Mouse (Mus musculus): ENCODE data around the gene Tab1. TPM values are rescaled to one million over a fixed set of nuclear protein-coding genes. Genes with fewer than 3 reads are reported as not detected.

Tab1 gene
- total and polyA plus RNA-seq, 2 experiments from 2014 or later = 23.6 to 43.5 TPM

- peaks cover 65% of the 10 kb centered on the region for H3K36me3 ChIP-seq (ENCODE audit: insufficient read depth, low read length)
- H3K27me3 ChIP-seq (ENCODE audit: insufficient read depth, low read length) = no peaks in the 10 kb centered on the region
- H3K4me1 ChIP-seq (ENCODE audit: insufficient read depth, low read length) = no peaks in the 10 kb centered on the region
- no peak overlapping the region for H3K4me3 ChIP-seq (ENCODE audit: low read depth, low read length)
- no peak for DNase-seq (ENCODE audit: low spot score)
- ATAC-seq (ENCODE audit: low FRiP score) = no peak
- TF ChIP-seq CTCF (IDR thresholded peaks at IDR 0.05) = no peak
- H3K27ac ChIP-seq (ENCODE audit: low read depth, low read length) = no peak overlapping the region
- no peaks in the 10 kb centered on the region for H3K9me3 ChIP-seq (ENCODE audit: low read length)
- no peak overlapping the region for H3K4me2 ChIP-seq (ENCODE audit: low read depth, low read length, poor library complexity, severe bottlenecking)
- WGBS = 48% methylated on average over 8 of the region's 8 CpGs
- H3K9ac ChIP-seq (replicated peaks; ENCODE audit: low read length, poor library complexity, severe bottlenecking) = no peak overlapping the region
These were observed 26.5 kb downstream of the Tab1 start for GRCm38 (mm10) chr15:80159286-80159901.

DNA sequence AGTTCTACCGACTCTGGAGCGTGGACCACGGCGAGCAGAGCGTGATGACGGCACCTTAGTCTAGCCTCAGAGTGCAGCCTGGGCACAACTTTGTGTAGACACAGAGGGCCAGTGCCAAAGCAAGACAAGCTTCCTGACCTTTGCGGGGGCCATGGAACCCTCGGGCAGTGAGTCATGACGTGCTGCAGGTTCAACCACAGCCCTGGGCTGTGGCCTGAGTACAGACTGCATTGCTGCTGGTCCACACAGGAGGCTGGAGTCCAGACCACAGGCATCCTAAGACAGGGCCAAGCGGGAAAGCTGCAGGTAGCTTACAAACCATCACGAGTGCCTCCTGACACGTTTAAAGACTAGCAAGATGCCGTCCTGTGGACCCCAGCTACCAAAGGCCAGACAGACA, 27.3 kb downstream of the Tab1 start:
- no peak for DNase-seq (ENCODE audit: low spot score)
- H3K9ac ChIP-seq (replicated peaks; ENCODE audit: low read length, poor library complexity, severe bottlenecking) = no peak overlapping the region
- no peak overlapping the region for H3K4me2 ChIP-seq (ENCODE audit: low read depth, low read length, poor library complexity, severe bottlenecking)
- H3K4me1 ChIP-seq (ENCODE audit: insufficient read depth, low read length) = no peaks in the 10 kb centered on the region
- no peak for TF ChIP-seq CTCF (IDR thresholded peaks at IDR 0.05)
- ATAC-seq (ENCODE audit: low FRiP score) = no peak
- 84% methylated on average over 13 of the region's 13 CpGs for WGBS
- H3K27ac ChIP-seq (ENCODE audit: low read depth, low read length) = no peak overlapping the region
- no peaks in the 10 kb centered on the region for H3K9me3 ChIP-seq (ENCODE audit: low read length)
- peaks cover 59% of the 10 kb centered on the region for H3K36me3 ChIP-seq (ENCODE audit: insufficient read depth, low read length)
- no peaks in the 10 kb centered on the region for H3K27me3 ChIP-seq (ENCODE audit: insufficient read depth, low read length)
- H3K4me3 ChIP-seq (ENCODE audit: low read depth, low read length) = no peak overlapping the region

- no peak overlapping the region for H3K4me2 ChIP-seq (ENCODE audit: low read depth, low read length, poor library complexity, severe bottlenecking)
- H3K27me3 ChIP-seq (ENCODE audit: insufficient read depth, low read length) = no peaks in the 10 kb centered on the region
- WGBS = 82% methylated on average over 4 of the region's 4 CpGs
- no peaks in the 10 kb centered on the region for H3K4me1 ChIP-seq (ENCODE audit: insufficient read depth, low read length)
- DNase-seq (ENCODE audit: low spot score) (peak; percentile 14), ATAC-seq (ENCODE audit: low FRiP score) (no peak)
- peaks cover 54% of the 10 kb centered on the region for H3K36me3 ChIP-seq (ENCODE audit: insufficient read depth, low read length)
- H3K9ac ChIP-seq (replicated peaks; ENCODE audit: low read length, poor library complexity, severe bottlenecking) = no peak overlapping the region
- no peak for TF ChIP-seq CTCF (IDR thresholded peaks at IDR 0.05)
- H3K4me3 ChIP-seq (ENCODE audit: low read depth, low read length) = no peak overlapping the region
- H3K9me3 ChIP-seq (ENCODE audit: low read length) = no peaks in the 10 kb centered on the region
- no peak overlapping the region for H3K27ac ChIP-seq (ENCODE audit: low read depth, low read length)
These were observed 27.8 kb downstream of the Tab1 start for GRCm38 (mm10) chr15:80160726-80161125.

DNA sequence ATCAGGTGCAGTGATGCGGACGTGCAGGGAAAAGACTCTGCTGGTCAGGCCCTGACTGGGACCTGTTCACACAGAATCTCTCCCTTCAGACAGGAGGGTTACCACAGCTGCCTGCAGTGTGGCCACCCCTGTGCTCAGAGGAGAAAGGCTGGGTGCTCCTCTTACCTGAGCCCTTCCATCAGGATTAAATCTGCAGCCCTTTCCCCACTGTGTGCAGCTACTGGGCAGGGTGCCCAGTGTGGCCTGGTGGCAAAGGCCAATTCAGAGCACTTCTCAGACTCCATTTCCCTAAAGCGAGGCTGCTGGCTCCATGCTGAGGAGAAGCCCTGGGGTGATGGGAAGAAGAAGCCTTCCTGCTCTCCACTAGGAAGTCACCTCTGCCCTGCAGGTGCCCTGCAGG, 28.3 kb downstream of the Tab1 start:
- 88% methylated on average over 3 of the region's 3 CpGs for WGBS
- DNase-seq (ENCODE audit: low spot score) = no peak
- Histone ChIP-seq H3K27ac (ENCODE audit: low read depth, low read length) (no peak overlapping the region), H3K4me2 (ENCODE audit: low read depth, low read length, poor library complexity, severe bottlenecking) (no peak overlapping the region), H3K36me3 (ENCODE audit: insufficient read depth, low read length) (peaks cover 51% of the 10 kb centered on the region), H3K27me3 (ENCODE audit: insufficient read depth, low read length) (no peaks in the 10 kb centered on the region), H3K4me1 (ENCODE audit: insufficient read depth, low read length) (no peaks in the 10 kb centered on the region), H3K4me3 (ENCODE audit: low read depth, low read length) (no peak overlapping the region), H3K9me3 (ENCODE audit: low read length) (no peaks in the 10 kb centered on the region), H3K9ac (replicated peaks; ENCODE audit: low read length, poor library complexity, severe bottlenecking) (no peak overlapping the region)
- ATAC-seq (ENCODE audit: low FRiP score) = no peak
- TF ChIP-seq CTCF (IDR thresholded peaks at IDR 0.05) = no peak

- H3K27me3 ChIP-seq (ENCODE audit: insufficient read depth, low read length) = no peaks in the 10 kb centered on the region
- no peak overlapping the region for H3K9ac ChIP-seq (replicated peaks; ENCODE audit: low read length, poor library complexity, severe bottlenecking)
- H3K36me3 ChIP-seq (ENCODE audit: insufficient read depth, low read length) = peaks cover 48% of the 10 kb centered on the region
- no peak overlapping the region for H3K4me2 ChIP-seq (ENCODE audit: low read depth, low read length, poor library complexity, severe bottlenecking)
- H3K9me3 ChIP-seq (ENCODE audit: low read length) = no peaks in the 10 kb centered on the region
- ATAC-seq (ENCODE audit: low FRiP score) (no peak), DNase-seq (ENCODE audit: low spot score) (no peak)
- no peak for TF ChIP-seq CTCF (IDR thresholded peaks at IDR 0.05)
- 86% methylated on average over 4 of the region's 4 CpGs for WGBS
- no peak overlapping the region for H3K27ac ChIP-seq (ENCODE audit: low read depth, low read length)
- H3K4me1 ChIP-seq (ENCODE audit: insufficient read depth, low read length) = no peaks in the 10 kb centered on the region
- no peak overlapping the region for H3K4me3 ChIP-seq (ENCODE audit: low read depth, low read length)
These were observed 29.6 kb downstream of the Tab1 start for GRCm38 (mm10) chr15:80162401-80162964.

- DNase-seq (ENCODE audit: low spot score) (peak; percentile 50), ATAC-seq (ENCODE audit: low FRiP score) (no peak)
- TF ChIP-seq CTCF (IDR thresholded peaks at IDR 0.05) = no peak
- H3K27ac ChIP-seq (ENCODE audit: low read depth, low read length) = no peak overlapping the region
- 83% methylated on average over 11 of the region's 11 CpGs for WGBS
- peaks cover 41% of the 10 kb centered on the region for H3K36me3 ChIP-seq (ENCODE audit: insufficient read depth, low read length)
- no peak overlapping the region for H3K4me2 ChIP-seq (ENCODE audit: low read depth, low read length, poor library complexity, severe bottlenecking)
- no peaks in the 10 kb centered on the region for H3K4me1 ChIP-seq (ENCODE audit: insufficient read depth, low read length)
- H3K9ac ChIP-seq (replicated peaks; ENCODE audit: low read length, poor library complexity, severe bottlenecking) = no peak overlapping the region
- no peaks in the 10 kb centered on the region for H3K27me3 ChIP-seq (ENCODE audit: insufficient read depth, low read length)
- no peaks in the 10 kb centered on the region for H3K9me3 ChIP-seq (ENCODE audit: low read length)
- no peak overlapping the region for H3K4me3 ChIP-seq (ENCODE audit: low read depth, low read length)
These were observed 30.3 kb downstream of the Tab1 start for GRCm38 (mm10) chr15:80163274-80163673.

All from midbrain, postnatal 0 days (tissue).